Mouse (Mus musculus) kidney, postnatal 4 days (tissue): Measurements from ENCODE around the gene Tigit.
A peak's percentile ranks its signal among the peaks of the same experiment; 100 is the strongest.

Experiments used
- DNase-seq, 2 experiments: peaks; one replicate each; pipeline ENCODE4 v3.0.0; 2021; ENCODE audit warnings: mixed read lengths in 2 of 2

Gene Tigit

DNA sequence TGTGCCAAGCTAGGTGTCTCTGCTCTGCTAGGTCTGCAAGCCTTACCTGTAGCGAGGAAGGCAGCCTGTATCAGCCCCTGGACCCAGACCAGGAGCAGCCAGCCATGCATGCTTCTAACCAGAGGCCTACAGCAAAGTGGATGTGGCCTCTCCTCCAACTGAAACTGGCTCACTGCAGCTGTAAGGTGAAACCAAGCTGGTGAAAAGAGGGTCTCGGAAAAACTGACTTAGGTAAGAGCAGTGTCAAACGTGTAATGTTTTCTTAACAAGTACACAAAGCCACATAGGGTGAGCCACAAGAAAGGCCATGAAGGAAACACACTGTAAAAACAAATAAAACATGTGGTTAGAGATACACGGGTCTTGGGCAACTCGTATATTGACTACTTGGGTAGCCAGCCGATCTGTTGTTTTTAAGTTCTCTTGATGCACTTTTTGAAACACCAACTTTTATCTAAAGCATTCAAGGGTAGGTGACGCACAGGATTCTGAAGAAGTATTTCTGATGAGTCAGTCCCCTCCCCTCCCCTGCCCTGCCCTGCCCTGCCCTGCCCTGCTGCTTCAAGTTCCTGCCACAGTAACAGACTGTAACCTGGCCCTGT, at the start of gene Tigit:
Gene Tigit, minus strand, starts transcription at position 169 of the 602 bp plus-strand sequence.
- DNase-seq = no peak

DNA sequence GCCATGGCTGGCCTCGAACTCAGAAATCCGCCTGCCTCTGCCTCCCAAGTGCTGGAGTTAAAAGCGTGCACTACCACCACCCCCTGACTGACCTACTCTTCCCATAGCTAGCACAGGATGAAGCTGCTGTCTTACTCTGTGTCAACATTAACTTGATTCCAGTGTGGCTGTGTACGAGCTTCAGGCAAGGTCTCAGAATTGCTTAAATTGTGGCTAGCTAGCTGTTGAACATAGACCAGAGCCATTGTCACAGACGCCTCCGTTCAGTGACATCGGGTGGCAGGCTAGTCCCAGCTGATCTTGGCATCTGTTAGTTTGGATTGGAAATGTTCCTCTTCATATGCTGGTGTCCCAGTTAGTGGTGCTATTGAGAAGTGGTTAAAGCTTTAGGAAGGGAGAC, 47.4 kb upstream of the Tigit start:
- no peak for DNase-seq

DNA sequence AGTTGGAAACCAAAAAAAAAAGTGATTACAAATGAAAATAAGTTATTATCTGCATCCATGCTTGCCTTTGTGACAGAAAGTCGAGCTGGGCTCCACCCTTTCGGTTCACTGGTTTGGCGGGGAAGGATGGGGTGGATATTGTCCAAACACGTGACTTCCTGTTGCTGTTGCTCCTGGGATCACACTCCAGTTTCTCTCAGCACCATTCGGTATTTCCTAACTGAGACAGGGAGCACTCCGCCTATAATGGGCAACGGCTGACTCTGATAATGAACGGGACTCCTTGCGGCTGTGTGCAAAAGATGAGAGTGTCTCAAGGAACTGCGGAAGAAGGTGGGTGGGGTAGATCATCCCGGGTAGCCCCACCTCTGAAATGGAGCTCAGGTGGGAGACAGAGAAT, 46.7 kb upstream of the Tigit start:
- peak in 1 of 2 experiments; percentile 9 for DNase-seq

DNA sequence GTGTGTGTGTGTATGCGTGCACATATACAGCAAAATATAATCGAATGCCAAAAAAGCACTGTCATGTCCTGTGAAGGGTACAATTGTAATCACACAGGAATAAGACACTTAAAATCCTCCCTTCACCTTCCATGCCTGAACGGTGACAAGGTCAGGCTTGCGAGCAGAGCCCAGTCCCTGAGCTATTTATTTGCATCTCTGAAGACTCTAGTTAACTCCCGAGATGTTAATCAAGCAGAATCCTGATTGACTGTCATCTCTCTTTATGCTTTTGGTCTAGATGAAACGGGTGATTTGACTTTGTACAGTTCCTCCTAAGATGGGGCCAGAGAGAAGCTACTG, 46.2 kb upstream of the Tigit start:
- DNase-seq = peak in 1 of 2 experiments; percentile 5

DNA sequence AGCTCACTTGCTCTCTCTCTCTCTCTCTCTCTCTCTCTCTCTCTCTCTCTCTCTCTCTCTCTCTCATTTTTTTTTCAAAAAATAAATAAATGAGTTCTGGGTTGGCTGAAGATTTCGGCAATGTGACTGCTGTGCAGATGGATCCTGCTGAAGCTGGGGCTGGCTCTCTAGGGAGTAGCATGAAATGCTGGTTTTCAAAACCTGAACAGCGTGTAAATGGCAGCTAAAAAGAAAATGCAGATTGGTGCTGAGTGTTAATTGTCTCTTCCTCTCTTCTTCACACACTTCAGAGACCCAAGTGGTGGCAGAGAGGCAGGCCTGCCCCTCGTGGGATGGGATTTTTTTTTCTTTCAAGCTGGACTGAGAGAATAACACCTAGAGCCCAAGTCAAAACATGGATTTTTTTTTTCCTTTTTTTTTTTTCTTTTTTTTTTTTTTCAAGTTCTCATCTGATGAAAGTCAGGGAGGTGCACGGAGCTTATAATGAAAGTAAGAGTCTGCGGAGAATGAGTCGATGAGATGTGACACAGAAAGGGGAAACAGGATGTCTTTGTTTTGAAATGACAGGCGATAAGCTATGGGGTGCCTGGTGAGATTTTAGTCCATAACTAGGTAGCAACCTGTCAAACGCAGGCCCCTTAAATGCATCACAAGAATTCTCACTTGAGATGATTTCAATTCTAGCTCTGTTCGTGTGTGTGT, 45.6 kb upstream of the Tigit start:
- DNase-seq = peak in 1 of 2 experiments; percentile 4

DNA sequence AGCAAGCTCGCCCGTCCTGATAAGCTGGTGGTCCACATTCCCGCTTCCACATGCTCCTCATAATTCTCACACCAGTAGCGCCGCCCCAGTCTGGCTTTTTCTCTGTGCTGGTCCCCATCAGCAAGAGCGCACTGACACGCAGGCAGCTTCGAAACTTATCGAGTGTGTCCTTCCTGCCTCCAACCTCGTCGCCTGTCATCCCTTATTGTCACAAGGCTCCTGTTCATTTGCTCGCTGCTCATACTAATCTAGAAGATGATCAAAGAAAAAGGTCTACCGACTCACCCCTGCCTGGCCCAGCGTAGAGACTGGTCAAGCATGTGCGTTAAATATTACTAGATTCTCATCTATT, 45.1 kb upstream of the Tigit start:
- peak in 1 of 2 experiments; percentile 28 for DNase-seq

DNA sequence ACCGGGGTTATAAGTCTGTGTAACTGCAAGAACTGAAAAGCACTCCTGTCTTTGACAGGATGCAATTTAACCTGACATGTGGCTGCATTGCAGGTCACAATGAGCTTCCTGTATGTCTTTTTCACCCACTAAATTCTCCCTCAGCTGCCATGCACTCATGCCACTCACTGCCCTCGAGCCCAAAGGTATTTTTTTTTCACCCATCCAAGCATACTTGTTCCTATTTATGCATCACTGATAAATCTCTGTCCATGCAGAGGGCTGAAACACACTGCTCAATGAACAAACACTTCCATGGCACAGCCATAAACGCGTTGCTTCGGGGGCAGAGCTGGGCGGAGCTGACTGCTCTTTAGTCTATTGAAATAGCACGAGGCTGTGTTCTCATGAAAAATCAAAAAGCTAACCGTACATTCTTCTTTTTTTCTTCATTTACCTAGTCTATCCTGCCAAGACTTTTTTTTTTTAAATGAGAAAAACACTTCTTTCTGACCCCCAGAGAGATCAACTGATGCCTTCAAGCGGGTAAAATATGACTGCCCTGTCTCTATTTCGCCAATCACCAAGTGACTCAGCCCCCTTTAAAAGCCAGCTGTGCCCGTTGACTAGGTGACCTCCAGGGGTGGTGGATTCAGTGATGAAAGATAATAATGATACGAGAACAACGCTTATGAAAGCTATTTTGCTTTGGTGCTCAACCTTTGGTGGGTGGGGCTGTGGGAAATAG, 44.6 kb upstream of the Tigit start:
- DNase-seq = peak in 1 of 2 experiments; percentile 7

DNA sequence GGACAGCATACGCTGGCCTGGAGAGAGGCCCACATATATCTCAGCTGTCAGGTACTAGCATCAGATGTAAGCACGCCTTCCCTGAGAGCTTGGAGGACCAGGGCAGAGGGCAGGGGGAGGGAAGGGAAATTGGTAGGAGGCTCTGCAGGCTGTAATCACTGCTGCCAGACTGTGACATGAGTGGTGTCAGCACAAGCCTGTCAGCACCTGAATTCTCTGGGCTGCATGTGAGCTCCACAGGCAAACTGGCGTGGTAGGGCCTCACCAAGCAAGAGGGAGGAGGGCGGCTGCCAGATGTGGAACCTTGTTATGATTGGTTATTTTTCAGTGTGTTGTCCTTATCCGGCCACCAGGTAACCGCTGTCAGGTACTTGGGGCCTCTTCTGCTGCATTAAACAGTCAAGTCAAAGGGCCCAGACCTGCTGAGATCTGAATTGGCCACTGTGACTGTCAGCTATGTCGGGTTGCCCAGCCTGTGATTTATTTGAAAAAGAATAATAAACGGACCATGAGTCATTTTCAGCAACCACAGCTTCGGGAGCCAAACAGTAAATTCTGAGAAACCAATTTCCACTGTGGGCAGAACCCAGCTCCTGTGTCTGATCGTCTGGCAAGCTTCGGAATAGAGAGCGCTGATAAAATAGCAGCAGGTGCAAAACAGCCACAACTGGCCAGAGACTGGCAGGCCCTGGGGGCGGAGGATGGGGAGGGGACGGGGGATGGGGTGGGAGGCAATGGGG, 38.0 kb upstream of the Tigit start:
- peak in 1 of 2 experiments; percentile 18 for DNase-seq

DNA sequence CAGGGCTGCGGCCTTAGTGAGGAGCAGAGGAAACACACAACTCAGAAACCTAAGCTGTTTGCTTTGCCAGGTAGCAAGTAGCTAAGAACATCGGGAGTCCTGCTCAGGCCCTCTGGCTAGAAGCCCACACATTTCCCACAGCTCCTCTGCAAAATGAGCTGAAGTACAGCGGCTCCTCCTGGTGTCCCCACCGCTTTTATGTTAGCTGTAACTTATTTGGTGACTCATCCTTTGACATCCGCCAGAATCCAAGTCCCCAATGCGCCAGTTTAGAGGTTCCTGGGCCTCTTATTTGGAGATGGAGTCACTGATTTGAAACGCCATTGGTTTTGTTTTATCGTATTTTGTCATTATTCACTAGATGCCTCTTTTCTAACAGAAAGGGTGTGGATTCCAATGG, 36.6 kb upstream of the Tigit start:
- DNase-seq = peak in 1 of 2 experiments; percentile 19

DNA sequence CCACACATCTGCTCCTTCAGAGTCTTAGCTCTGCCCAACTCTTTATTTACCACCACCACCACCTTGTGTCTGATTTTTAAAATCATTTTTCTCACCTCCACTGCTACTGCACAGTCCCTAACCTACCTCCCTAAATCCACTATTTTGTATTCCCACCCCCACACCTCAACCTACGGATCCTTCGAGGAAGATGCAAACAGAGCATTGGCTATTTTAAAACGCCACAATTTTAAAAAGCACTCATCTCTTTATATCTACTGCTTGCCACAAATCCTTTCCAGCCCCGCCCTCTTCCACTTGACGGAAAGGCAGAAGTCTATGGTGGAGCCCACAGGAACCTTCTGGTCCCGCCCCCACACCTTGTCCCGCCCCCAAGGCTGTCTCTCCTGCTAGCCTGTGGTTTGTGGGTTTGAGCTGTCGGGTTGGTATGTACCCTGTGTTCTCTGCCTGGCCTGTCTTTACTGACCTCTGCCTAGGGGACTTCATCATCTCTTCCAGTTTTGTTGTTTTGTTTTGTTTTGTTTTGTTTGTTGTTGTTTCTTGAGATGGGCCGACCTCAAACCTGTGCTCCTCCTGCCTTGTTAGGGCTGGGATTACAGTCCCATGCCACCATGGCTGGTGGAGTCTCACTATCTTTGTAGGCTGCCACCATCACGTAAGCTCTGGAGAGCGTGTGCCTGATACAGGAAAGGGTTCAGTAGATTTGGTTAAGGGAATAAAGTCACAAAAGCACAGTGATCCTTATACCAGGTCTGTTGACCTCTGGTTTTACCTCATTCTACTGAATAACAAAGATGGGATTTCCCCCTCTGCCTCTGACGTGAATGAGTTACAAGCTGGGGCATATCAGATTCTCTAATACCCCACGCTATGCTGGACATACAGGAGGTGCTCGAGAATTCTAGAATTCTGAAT, 35.0 kb upstream of the Tigit start:
- DNase-seq = peak in 1 of 2 experiments; percentile 16

DNA sequence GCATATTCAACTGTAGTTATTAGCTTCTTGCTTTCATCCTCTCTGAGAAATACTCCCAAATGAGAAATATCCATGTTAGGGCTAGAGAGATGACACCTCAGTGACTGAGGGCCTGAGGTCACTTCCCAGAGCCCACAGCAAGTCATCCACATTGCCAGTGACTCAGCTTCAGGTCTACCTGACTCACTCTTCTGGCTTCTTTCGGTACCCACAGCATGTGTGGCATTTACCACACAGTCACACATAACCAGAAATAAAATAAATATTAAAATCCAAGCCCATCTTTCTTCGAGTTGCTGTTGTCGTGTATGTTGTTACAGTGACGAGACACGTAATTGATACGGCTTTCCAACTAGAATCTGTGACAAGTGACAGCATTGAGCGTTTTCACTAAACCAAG, 33.8 kb upstream of the Tigit start:
- DNase-seq = no peak

DNA sequence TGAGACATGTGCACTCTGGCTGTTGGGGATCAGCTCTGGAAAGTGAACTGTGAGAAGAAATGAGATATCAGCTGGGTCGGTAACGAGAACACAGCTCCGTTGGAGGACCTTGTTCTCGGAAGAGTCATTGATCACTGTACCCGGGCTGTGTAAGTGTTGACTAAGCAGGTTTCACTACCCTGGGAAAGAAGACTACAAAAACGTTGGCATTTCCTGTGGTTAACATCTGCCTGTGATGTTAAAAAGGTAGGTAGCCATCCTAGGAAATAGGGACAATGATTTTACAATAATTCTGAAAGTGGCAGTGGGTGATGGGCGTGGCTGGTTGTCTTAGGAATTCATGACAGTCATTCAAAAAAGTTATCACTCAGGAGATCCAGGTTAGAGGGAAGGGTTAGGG, 31.9 kb upstream of the Tigit start:
- DNase-seq = no peak

DNA sequence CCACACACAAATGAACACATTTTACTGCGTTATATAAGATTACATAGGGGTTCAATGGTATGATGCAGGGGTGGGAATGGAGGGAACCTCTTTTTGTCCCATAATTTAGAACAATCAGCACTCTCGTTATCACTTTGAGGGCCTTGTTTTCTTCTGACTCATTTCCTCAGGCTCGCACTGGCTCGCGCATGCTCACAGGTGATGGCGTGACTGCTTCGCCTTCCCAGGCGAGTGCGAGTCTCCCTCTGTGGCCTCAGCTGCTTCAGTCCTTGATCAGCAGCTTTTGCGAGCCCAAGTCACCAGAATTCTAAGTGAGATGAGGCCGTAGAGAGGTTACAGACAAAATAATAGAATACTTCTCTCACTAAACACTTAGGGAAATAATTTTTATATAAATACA, 30.2 kb upstream of the Tigit start:
- no peak for DNase-seq

DNA sequence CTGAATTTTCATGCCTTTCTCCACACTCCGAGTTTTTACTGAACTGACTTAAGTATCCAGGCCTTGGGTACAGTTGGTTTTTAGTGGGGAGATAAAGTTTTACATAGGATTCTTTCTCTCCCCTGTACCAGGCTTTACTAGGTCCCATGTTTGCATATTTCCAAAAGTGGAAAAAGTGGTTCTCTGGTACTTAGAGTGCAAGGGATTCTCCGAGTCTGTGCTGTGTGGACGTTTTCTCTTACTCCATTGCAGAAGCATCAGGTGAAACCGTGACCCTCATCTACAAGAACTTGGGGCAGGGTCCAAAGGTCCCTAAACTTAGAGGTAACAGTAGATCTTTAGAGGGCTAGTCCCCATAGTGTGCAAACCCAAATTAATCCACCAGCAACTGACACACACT, 28.7 kb upstream of the Tigit start:
- DNase-seq = no peak

DNA sequence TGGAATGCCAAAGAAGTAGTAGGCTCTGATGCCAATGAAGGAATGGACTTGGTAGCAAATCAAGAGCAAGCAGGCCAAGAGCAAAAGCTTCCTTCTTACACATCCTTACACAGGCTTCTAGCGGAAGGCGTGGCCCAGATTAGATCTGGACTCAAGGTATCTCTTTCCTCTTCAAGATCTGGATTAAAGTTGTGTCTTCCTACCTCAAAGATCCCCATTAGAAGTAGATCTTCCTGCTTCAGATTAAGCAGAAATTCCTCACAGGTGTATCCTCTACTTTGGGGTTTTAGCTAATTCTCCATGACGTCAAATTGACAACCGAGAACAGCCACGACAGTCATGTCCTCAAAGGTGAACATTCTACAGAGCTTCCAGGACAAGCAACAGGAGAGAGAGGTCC, 27.8 kb upstream of the Tigit start:
- no peak for DNase-seq

DNA sequence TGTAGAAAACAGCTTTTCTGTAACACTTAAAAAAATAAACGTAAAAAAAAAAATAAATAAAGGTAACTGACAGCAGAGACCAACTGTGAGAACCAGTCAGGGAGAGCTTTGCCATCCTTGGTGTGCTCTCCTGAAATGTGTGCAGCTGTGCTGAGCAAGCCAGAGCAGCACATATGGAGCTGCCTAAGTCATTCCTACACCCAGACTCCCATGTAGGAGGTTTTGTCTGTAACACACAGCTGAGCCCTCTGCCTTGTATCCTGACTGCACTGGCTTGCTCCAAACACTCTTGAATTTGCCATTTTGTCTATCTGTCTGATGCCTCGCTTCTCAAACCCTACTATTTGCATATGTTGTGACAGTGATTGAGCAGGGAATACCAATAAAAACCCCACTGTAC, 27.0 kb upstream of the Tigit start:
- no peak for DNase-seq

DNA sequence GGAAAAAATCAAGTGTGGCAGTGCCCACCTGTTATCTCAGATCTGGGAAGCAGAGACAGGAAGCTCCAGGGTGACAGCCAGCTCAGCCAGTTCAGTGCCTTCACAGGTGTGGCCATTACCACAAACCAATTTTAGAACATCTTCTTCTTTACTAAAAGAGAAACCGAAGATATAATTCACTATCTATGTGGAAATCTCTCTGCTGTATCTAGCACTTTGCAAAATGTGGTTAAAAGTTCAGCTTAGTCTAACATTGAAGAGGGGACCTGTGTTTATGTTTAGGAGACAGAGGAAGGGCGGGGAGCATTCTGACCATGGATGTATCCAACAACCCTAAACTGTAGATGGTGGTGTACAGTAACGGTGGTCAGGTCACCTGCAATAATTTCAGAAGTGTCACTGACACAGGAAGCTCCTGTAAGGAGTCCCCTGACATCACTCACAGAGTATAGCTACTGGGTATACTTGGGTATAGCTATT, 26.3 kb upstream of the Tigit start:
- DNase-seq = no peak

DNA sequence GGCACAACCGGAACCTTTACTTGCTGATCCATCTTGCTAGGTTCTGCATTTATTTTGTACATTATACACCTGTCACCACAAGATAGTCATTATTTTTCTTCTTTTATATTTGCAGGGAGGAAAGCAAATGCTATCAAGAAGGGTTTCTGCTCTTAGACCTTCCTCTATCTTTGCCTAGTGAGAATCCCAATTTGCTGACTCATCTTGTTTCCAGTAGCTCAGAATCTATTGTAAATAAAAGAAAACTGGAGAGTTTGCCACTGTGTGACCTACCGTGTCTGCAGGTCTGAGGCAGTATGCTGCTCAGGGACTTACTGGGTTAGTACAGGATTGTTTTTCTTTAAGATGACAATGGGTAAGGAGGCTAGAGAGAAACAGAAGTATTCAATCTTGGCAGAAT, 24.0 kb upstream of the Tigit start:
- no peak for DNase-seq

DNA sequence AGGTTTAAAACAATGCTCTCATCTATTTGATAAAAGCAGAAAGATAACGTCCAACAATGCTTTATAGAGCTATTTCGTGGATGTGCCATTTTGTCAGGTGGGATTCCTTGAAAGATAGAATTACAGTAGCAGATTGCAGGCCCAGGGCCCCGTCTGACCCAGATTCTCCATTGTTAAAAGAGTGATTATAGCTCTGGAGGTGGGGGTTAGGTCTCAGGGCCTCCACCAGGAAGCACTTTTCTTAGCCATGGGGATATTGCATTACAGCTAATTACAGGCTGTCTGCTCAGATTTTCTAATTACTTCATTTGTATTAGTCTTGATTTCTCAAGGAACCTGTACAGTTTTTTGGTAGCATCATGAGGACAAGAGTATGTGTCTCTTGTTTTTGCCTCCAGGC, 10.5 kb upstream of the Tigit start:
- no peak for DNase-seq

DNA sequence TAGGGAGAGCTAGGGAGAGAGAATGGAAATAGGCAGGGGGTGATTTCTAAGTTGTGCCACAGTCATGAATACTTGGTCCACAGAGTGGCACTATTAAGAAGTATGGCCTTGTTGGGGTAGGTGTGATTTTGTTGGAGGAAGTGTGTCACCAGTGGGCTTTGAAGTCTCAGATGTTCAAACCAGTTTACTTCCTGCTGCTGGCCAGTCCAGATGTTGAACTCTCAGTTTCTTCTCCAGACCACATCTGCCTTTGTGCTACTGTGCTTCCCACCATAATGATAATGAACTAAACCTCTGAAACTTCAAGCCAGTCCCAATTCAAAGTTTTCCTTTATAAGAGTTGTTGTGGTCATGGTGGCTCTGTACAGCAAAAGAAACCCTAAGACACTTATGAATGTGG, 8.8 kb upstream of the Tigit start:
- DNase-seq = no peak

DNA sequence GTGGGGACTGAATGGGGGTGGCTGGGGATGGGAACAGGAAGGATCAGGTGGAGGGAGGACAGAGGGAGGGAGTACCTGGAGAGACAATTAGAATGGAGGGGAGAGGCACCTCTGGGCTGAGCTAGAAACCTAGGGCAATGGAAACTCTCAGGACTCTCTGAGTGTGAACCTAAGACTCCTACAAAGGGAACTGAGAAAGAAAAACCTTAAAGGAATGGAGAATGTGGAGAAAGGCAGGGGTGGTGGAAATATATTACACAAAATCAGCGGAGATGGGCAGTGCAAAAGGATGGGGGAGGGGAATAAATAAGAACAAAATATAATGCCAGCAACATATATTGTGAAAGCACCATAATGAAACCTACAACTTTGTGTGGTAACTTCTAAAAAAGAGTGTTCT, 8.0 kb upstream of the Tigit start:
- no peak for DNase-seq

DNA sequence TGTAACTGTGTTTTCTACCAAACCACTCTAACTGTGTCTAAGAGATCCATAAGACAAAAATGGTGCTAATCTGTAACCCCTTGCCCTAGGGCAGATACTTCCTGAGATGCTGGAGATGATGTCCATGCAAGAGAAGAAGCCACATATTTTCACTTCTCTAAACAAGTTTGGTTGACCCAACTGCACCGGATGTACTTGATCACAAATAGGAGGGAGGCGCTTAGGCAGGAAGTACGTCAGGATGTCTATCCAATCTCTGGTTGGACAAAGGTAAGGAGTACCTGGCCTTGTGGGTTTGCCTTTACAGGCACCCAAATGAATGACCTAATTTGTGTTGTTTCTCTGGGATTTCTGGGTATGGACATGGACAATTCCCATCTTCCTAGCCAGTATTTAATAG, 4.3 kb upstream of the Tigit start:
- DNase-seq = no peak
